Mouse (Mus musculus) T-cell, adult 2 months (primary cell): ENCODE data around the gene Rab11fip4.

ENCODE experiments used
- DNase-seq: peaks from one replicate; pipeline ENCODE4 v3.0.0; 2022; ENCODE audit warnings: low spot score

Gene Rab11fip4

DNA sequence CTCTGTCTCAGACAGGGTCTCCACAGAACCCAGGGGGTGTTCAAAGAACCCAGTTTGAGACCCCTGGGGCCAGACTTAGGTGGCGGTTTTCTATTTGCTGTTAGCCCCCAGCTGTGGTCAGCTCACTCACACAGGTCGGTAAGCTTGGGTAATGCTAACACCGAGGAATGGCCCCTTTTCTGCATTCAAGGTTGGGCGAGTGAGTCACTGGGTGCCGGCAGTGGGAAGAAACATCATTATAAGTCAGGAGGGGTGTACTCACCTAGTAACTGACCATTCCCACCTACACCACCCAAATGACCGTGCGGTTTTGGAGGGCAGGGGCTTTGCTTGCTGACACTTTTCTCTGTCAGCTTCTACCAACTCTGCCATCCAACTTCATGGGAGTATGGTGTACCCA lies 64.6 kb downstream of the Rab11fip4 start:
- no peak for DNase-seq

DNA sequence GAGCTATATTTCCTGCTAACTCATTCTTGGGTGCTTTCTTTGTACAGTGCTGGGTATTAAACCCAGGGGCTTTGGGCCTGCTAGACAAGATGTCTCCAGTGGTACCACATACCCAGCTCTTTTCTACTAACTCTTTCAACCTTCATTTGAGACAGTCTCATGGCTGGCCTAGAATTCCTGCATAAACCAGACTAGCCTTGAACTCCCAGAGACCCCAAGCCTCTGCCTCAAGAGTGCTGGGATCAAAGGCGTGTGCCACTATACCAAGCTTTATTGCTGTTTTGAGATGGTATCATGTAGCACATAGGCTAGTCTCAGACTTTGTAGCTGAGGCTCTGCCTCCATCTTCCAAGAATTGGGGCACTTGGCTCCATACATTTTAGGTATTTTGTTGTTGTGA lies 65.5 kb downstream of the Rab11fip4 start:
- DNase-seq: no peak

DNA sequence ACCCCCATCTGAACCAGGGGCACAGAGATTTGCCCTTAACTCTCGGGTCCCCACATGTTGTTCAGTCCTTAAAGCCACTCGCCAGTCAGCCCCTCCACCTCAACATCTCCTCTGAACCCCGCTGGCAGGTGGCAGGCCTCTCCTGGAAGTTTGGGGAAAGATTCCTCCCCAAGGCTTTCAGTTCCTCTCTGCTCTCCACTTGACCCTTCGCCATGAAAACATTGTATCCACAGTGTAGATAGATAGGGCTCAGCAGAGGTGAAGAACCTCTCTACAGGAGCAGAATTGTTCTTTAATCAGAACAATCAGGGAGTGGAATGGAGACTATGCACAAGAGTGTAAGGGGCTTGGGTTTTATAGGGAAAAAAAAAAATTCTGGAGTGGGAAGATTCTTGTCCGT lies 66.0 kb downstream of the Rab11fip4 start:
- no peak for DNase-seq

DNA sequence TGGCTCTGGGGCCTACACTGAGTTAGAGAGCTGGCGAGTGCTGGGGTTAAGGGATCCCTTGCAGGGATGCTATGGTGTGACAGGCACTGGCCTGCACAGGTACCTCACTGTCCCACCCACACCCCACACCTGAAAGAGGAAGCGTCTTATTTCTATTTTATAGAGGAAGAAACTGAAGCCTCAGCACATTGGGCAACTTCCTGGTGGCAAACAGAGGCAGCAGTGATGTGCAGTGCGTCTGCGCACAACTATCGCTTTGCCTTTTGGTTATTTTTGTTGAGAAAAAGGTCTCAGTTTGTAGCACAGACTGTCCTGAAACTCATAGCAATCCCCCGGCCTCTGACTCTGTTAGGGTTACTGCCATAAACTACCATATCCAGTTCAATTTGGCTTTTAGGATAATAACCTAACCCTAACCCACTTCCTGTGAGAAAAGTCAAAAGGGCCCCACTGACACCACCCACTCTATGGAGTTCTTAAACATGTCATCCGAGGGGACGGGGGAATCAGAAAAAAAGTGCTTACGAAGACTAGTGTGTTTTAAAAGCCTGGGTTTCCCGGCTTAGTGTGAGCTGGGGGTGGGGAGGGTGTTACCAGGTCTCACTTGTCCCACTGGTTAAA lies 67.3 kb downstream of the Rab11fip4 start:
- DNase-seq: peak; percentile 72

DNA sequence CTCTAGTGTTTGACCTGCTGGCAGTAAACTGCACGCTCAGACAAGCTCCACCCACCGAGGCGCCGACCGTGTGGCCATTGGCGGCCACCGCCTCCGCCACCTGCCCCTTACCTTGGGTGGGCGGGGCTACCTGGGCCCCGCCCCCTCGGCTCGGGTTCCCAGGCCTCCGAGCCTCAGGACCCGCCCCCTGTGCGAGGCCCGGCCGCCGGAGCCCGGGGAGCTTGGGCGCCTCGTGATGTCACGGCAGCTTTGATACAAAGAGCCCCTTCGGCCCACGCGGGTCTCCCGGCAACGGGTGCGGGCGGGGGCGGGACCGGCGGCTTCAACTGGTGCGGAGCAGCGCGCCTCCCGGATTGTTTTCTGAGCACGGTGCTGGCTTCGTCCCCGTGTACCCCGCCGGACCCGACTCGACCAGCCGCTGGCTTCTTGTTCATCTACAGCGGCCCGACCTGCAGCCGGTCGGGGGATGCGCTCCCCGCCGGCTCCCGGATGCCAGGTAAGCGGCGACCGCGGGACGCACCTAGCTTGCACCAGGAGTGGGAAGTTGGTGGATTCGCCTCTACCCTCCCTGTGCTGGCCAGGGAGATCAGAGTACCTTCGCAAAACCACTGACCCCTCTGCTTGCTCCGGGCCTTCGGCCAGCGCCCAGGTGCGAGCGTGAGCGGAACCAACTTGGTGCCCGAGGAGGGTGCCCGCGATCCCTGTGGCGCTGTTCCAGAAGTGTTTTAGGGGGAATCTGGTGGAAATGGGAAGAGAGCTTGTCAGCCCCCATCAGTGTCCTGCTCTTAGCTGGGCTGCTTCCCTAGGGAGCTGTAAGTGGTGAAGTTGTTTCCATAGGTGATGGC lies 69.6 kb downstream of the Rab11fip4 start:
- DNase-seq: peak; percentile 83

DNA sequence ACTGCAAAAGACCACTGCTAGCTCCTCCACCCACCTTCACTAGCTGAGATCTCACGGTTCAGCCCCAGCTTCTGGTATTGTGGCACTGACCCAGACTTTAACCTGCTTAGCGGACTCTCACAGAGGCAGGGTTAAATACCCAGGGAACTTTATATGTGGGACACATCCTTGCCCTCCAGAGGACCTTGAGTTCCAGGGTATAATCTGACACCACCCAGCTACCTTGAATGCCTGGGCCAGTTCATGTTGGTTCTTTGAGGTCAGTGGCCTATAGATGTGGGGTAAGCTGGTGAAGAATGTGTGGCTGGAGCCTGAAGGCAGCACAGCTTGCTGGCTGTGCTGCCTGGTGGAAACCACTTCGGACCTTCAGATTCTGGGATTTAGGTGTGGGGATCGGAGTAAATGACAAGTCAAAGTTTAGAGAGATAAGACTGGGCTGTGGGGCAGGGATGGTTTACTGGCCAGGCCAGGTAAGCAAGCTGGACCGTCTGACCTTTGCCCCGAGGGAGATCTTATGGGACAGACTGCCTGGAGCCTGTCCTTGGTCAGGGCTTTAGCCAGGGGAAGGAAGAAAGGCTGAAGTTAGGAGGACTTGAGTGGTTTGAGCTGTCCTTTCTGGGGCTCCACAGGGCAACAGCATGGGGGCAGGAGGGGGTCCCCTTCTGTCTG lies 71.0 kb downstream of the Rab11fip4 start:
- no peak for DNase-seq

DNA sequence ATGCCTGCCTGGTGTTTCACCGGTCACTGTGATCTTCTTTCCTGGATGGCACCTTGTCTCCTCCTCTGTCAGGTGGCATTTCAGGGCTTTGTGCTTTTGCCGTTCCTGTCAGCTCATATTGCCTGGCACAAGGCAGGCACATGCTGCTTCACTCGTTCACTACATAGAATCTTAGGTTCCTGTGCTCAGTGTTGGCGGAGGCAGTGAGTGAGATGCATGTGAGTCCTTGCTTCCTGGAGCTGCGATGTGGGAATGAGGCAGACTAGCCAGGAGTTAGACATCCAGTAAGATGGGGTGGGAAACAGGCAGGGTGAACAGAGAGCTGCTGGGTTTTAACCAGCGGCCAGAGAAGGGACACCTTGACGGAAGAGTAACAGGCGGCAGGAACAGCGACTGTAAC lies 72.1 kb downstream of the Rab11fip4 start:
- no peak for DNase-seq

DNA sequence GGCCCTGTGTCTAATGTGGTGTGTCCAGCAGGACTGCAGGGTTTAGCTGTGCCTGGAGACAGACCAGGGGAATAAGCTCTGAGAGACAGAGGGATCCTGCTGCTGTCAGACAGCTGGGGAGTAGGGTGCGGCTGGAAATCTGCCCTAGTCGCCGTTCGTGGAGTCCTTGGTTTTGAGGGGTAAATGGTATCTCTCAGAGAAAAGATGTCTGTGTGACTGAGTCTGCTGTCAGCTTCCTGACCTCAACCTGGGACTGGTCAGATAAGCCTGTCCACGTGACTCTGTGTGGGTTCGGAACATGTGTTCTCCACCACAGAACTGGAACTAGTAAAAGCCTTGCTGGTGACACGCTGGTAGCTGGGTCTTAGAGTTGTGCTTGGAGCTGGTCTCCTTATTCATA lies 72.6 kb downstream of the Rab11fip4 start:
- no peak for DNase-seq

DNA sequence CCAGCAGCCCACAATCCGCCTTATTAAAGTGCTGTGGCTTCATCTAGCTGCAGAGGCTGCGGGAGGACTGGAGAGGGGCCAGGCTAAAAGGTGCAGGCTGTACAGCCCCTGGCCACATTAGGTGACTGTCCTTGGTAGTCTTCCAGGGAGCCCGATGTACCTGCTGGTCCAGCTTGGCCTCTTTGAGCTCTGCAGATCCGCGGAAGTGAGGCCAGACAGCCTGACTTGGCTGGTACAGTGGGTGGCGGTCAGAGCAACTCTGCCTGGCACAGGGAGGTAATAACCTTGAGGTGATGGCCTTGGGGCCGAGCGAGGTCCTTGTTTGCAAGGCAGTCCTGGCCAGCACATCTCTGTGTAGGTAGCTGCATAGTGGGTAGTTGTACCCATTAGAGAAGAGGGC lies 75.5 kb downstream of the Rab11fip4 start:
- no peak for DNase-seq

DNA sequence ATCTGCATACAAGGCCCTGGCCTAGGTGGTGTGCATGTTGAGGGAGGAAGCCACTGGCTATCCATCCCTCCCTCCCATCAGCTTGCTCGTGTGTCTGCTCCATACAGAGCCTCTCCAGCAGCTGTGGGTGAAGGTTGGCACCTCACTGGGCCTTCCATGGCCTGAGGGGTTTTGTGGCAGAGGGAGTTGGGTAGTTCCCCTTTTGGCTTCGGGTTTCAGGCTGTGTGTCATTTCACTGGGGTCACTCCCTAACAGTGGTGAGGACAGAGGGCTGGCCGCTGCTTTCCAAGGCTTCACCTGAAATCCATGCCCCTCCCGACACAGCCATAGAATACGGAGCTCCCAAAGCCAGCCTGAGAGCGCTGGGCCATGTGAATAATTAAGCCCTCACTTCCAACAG lies 78.2 kb downstream of the Rab11fip4 start:
- no peak for DNase-seq

DNA sequence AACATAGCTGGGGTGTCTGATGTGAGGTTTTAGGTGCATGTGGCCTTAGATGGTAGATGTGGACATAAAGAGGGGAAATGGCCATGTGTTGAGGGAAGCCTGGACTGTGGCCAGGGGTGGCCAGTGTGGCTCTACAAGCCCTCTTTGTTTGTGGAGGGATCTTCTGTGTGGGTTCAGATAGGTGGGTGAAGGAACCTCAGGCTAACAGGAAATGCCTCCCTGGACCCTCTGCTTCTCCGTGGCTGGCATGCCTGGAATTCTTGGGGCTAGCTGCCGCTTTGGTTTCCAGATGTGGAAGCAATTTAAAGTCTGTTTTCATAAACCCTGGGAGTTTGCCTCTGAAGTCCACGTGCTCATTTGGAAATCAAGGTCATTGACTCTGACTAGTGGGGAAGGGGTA lies 78.9 kb downstream of the Rab11fip4 start:
- DNase-seq: no peak

DNA sequence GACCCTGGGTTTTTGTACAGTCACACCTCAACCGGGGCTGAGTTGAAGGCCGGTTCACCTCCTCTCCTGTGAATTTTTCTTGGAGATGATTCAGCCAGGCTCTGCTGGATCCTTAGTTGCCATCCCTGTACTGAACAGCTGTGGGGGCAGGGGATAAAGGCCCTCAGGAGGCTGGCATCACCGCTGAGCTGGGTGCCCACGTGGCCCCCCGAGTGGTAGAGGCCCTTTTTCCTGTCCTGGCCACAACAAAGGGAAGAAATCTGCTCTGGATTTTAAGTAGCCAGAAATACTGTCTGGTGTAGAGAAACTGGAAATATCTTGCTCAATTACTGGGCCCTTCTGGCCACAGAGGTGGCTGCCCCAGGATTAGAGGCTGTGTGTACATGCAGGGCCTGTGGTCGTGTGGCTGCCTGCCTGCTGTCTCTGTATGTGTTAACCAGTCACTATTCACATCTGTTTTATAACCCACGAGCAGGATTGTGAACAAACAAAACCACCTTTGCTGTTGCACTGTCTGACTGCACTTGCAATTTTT lies 79.5 kb downstream of the Rab11fip4 start:
- peak; percentile 41 for DNase-seq

DNA sequence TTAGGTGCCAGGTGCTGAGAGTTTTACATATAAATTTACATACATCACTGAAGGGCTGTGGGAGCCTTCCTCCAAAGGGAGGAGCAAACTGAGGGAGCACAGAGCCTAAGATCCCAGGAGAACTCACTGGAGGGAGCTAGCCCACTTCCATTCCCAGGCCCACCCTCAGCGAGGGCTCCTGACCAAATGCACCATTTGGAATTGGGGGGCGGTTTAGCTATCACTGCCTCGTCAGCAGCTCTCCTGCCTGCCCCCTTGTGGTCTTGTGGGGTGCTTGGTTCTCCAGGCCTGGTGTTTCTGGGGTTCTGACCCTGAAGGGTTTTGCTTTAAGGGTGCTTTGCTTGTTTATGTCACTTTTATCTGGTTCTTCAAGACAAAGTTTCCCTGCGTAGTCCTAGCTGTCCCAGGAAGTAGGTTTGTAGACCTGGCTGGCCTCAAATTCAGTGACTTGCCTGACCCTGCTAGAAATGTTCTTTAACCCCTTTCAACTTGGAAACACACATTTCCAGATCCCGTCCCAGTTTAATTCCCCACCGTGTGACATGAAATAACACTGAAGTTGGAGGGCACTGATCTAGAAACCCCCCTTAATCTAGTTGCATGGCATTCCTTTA lies 80.8 kb downstream of the Rab11fip4 start:
- DNase-seq: peak; percentile 61

DNA sequence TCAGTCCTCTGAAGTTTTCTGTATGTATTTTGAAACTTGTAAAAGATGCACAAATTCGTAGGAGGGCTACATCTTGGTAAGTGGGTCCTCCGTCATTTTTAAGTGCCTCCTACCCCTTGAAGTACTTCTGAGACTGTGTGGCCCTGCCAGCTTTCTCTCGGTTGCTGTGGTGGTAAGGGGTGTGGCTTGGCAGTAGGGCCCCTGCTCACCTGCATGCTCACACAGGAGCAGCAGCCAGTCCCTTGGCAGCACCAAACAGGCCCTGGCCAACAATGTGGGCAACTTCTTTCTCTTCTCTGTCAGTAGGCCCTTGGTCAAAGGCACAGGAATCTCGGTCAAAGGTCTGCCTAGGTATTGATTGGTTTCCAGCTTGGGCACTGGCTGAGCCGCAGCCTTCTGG lies 82.1 kb downstream of the Rab11fip4 start:
- peak; percentile 28 for DNase-seq

DNA sequence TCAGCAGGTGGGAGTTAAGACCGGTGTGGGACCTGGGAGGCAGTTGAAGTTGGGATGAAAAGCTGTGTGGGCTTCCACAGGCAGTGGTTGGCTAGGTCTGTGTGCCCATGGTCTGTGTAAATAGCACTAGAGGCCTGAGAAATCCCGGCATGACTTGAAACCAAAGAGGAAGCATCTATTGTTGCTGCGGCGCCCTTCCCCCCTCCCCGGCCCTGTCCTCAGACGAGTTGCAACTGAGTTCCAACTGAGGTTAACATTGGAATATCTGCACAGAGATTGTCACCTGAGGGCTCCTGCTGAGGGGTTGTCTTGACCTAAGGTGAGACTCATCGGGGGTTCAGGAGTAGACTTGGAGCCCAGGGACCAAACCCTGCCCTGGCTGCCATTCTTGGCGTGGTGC lies 82.7 kb downstream of the Rab11fip4 start:
- DNase-seq: no peak

DNA sequence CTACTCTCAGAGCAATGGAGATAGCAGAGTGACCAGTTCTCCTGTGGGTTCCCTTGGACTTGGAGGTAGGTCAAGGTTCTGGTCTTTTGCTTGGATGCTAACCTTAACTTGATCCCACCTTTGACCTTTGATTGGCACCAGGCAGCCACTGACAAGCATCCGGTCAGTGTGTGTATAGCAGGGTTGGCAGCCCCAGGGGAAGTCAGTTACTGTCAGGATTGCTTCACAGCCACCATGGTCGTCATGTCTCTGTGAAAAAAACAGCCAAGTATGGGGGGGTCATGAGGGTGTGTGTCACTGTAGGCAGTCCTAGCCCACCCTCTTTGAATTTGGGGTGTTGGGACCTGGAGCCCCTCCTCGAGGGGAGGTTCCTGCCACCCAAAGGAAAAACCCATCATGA lies 83.2 kb downstream of the Rab11fip4 start:
- no peak for DNase-seq

DNA sequence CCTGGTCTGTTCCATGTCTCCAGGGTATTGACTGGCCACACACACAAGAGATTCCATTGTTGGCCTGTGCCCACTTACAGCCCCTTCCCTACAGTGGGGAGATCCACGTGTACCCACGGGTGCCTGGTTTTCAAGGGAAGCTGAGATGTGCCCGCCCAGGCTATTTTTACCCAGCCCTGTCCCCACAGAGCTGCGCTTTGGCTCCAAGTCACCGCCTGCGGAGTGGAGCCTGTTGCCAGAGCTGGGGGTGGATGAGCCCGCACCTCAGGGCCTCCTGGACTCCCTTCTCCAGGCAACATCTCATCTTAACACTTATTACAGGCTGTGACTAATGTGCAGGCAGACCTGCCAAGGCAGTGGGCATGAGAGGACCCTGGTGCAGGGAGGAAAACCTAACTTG lies 83.6 kb downstream of the Rab11fip4 start:
- DNase-seq: no peak

DNA sequence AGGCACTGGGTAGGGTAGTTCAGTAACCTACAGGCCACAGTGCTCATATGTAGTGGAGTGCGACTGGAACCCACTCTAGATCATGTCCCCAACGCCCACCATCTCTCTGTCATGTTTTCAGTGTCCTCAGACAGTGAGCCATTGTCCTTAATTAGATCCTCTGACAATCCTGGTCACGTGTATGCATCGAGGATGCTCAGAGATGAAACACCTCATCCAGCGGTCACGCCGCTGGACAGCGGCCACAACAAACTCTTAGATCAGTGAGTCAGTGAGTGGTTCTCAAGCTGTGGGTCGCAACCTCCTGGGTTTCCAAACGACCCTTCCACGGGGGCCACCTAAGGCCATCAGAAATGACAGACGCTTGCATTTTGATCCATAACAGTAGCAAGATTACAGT lies 84.3 kb downstream of the Rab11fip4 start:
- no peak for DNase-seq

DNA sequence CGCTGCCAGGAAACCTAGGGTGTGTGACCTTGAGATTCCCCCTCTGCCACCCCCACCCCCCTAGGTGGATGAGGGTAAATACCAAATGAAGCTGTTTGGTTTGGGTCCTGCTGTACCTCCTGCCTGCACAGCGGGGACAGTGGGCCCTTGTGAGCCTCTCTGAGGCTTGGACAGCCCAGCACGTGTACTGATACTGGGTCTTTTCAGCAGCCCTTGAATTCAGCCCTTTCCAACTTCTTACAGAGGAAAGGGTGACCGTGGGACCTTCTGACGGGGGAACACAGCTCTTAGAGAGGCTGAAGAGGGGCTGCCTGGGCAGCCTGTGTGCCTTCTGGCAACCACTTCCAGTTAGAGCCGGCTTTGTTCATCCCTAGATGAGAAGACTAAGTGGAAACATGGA lies 85.0 kb downstream of the Rab11fip4 start:
- no peak for DNase-seq

DNA sequence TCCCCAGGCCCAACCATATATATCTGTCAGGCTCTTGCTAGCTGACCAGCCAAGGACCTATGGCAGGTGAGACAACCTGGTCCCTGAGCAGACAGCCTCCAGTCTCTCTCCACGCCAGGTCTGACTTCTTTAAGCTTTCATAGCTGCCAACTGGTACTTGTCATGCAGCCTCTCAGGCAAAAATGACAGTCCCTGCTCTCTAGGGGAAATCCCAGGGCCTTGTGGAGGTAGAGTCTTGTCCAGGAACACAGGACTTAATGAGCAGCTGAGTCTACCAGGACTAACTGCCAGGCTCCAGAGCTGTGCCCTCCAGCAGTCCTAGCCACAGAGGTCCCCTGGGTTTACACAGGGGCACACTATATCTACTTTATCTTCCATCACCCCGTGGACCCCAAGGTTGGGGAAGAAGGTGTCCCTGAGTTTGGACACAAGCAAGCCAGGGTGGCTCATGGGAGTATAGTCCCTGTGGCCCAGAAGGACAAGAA lies 85.5 kb downstream of the Rab11fip4 start:
- DNase-seq: no peak

DNA sequence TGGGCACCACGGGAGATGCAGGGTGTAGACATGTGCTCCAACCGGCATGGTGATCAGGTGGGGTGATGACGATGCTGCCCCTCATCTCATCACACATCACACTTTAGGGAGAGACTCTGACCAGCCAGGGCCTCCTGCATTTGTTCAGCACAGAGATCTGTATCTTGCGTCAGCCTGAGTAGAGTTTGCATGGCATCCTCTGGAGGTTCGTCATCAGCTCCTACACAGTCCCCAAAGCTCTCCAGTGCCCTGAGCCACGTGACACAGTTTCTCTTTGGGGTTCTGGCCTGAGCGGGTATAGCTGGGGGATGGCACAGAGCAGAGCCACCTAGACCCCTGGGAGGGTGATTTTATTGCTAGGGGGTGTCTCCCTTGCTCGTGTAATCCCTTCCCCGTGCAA lies 86.4 kb downstream of the Rab11fip4 start:
- no peak for DNase-seq

DNA sequence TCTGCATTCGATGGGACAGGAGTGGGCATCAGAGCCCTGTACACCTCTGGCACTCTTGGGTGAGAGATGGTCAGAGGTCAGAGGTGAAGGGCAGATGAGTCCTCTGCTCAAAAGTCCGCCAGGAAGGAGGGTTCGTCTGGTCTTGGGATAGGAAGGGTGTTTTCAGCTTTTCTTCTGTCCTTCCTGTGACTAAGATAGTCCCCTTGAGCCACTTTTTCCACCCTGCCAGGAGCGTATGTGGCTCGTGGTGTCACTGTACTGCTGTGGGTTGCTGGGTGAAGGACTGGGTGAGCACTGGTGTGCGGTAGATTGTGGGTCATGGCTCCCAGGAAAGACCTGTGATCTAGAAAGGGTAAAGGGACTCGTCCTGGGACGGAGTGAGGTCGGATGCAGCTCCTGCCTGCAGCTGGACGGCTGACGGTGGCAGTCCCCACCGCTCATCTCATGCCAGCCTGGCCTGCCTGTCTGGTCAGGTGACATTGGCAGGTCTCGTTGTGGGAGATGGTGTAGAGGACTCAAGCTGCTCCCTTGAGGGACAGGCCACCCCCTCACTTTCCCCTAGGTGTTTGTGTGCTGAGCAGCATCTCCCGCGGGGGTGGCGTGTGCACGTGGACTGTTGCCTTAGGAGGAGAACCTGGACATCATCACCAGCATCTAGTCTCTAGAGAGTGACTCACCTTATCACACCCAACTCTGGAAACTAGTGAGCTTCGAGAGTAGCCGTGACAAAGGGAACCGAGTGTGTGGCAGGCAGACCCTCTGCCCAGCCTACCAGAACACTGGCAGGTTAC lies 87.5 kb downstream of the Rab11fip4 start:
- DNase-seq: no peak
